Mouse (Mus musculus): ENCODE results near the gene Isca1.
A peak's percentile ranks its signal among the peaks of the same experiment; 100 is the strongest.

Gene Isca1

GRCm38 (mm10) chr13:59768531-59768930 is 1.1 kb downstream of the Isca1 start:
- Histone ChIP-seq H3K9me3 (ENCODE audit: low read length) (no peaks in the 10 kb centered on the region), H3K27me3 (ENCODE audit: insufficient read depth, low read length) (no peaks in the 10 kb centered on the region), H3K36me3 (ENCODE audit: insufficient read depth, low read length) (peaks cover 43% of the 10 kb centered on the region), H3K4me3 (replicated peaks; ENCODE audit: low read length) (peak overlapping the region; percentile 95), H3K4me1 (replicated peaks; ENCODE audit: low read depth, low read length) (peaks cover 56% of the 10 kb centered on the region)
- no peak for TF ChIP-seq NANOG (IDR thresholded peaks at IDR 0.05; ENCODE audit: borderline replicate concordance, low read length)
- TF ChIP-seq CTCF (conservative IDR thresholded peaks at IDR 0.05; ENCODE audit: low read length), result no peak
- no peak for TF ChIP-seq POU5F1 (IDR thresholded peaks at IDR 0.05; ENCODE audit: borderline replicate concordance, low read length)

GRCm38 (mm10) chr13:59766786-59767515 is 2.7 kb downstream of the Isca1 start:
- Histone ChIP-seq H3K4me1 (replicated peaks; ENCODE audit: low read depth, low read length) (peaks cover 57% of the 10 kb centered on the region), H3K9me3 (ENCODE audit: low read length) (no peaks in the 10 kb centered on the region), H3K36me3 (ENCODE audit: insufficient read depth, low read length) (peaks cover 44% of the 10 kb centered on the region), H3K27me3 (ENCODE audit: insufficient read depth, low read length) (no peaks in the 10 kb centered on the region), H3K4me3 (replicated peaks; ENCODE audit: low read length) (no peak overlapping the region)
- TF ChIP-seq POU5F1 (IDR thresholded peaks at IDR 0.05; ENCODE audit: borderline replicate concordance, low read length), result no peak
- TF ChIP-seq CTCF (conservative IDR thresholded peaks at IDR 0.05; ENCODE audit: low read length), result no peak
- no peak for TF ChIP-seq NANOG (IDR thresholded peaks at IDR 0.05; ENCODE audit: borderline replicate concordance, low read length)

GRCm38 (mm10) chr13:59762791-59763190 is 6.8 kb downstream of the Isca1 start:
- Histone ChIP-seq H3K27me3 (ENCODE audit: insufficient read depth, low read length) (no peaks in the 10 kb centered on the region), H3K9me3 (ENCODE audit: low read length) (no peaks in the 10 kb centered on the region), H3K4me3 (replicated peaks; ENCODE audit: low read length) (no peak overlapping the region), H3K36me3 (ENCODE audit: insufficient read depth, low read length) (peaks cover 73% of the 10 kb centered on the region), H3K4me1 (replicated peaks; ENCODE audit: low read depth, low read length) (peaks cover 32% of the 10 kb centered on the region)
- TF ChIP-seq NANOG (IDR thresholded peaks at IDR 0.05; ENCODE audit: borderline replicate concordance, low read length) (no peak), POU5F1 (IDR thresholded peaks at IDR 0.05; ENCODE audit: borderline replicate concordance, low read length) (no peak), CTCF (conservative IDR thresholded peaks at IDR 0.05; ENCODE audit: low read length) (no peak)

GRCm38 (mm10) chr13:59756906-59757305 is 12.7 kb downstream of the Isca1 start:
- Histone ChIP-seq H3K36me3 (ENCODE audit: insufficient read depth, low read length) (peaks cover 67% of the 10 kb centered on the region), H3K4me3 (replicated peaks; ENCODE audit: low read length) (no peak overlapping the region), H3K4me1 (replicated peaks; ENCODE audit: low read depth, low read length) (no peaks in the 10 kb centered on the region), H3K9me3 (ENCODE audit: low read length) (no peaks in the 10 kb centered on the region), H3K27me3 (ENCODE audit: insufficient read depth, low read length) (no peaks in the 10 kb centered on the region)
- no peak for TF ChIP-seq POU5F1 (IDR thresholded peaks at IDR 0.05; ENCODE audit: borderline replicate concordance, low read length)
- no peak for TF ChIP-seq NANOG (IDR thresholded peaks at IDR 0.05; ENCODE audit: borderline replicate concordance, low read length)
- no peak for TF ChIP-seq CTCF (conservative IDR thresholded peaks at IDR 0.05; ENCODE audit: low read length)

- Histone ChIP-seq H3K36me3 (ENCODE audit: insufficient read depth, low read length) (peaks cover 12% of the 10 kb centered on the region), H3K27me3 (ENCODE audit: insufficient read depth, low read length) (no peaks in the 10 kb centered on the region), H3K4me3 (replicated peaks; ENCODE audit: low read length) (no peak overlapping the region), H3K9me3 (ENCODE audit: low read length) (no peaks in the 10 kb centered on the region), H3K4me1 (replicated peaks; ENCODE audit: low read depth, low read length) (peaks cover 22% of the 10 kb centered on the region)
- TF ChIP-seq CTCF (conservative IDR thresholded peaks at IDR 0.05; ENCODE audit: low read length) (no peak), POU5F1 (IDR thresholded peaks at IDR 0.05; ENCODE audit: borderline replicate concordance, low read length) (no peak), NANOG (IDR thresholded peaks at IDR 0.05; ENCODE audit: borderline replicate concordance, low read length) (no peak)
Observed at GRCm38 (mm10) chr13:59750310-59750709, 19.3 kb downstream of the Isca1 start.

- no peak for TF ChIP-seq POU5F1 (IDR thresholded peaks at IDR 0.05; ENCODE audit: borderline replicate concordance, low read length)
- TF ChIP-seq CTCF (conservative IDR thresholded peaks at IDR 0.05; ENCODE audit: low read length), result no peak
- TF ChIP-seq NANOG (IDR thresholded peaks at IDR 0.05; ENCODE audit: borderline replicate concordance, low read length), result no peak
- Histone ChIP-seq H3K9me3 (ENCODE audit: low read length) (no peaks in the 10 kb centered on the region), H3K27me3 (ENCODE audit: insufficient read depth, low read length) (no peaks in the 10 kb centered on the region), H3K4me1 (replicated peaks; ENCODE audit: low read depth, low read length) (peaks cover 22% of the 10 kb centered on the region), H3K36me3 (ENCODE audit: insufficient read depth, low read length) (no peaks in the 10 kb centered on the region), H3K4me3 (replicated peaks; ENCODE audit: low read length) (no peak within 1 kb of the TSS)
Observed at GRCm38 (mm10) chr13:59746711-59747110, 22.9 kb downstream of the Isca1 start, which contains the start of gene 1700014D04Rik. TSS of gene 1700014D04Rik (minus strand) at chr13:59746752.

- no peak overlapping the region for H3K4me3 ChIP-seq (replicated peaks; ENCODE audit: low read length)
- H3K9me3 ChIP-seq (ENCODE audit: low read length), result no peaks in the 10 kb centered on the region
- H3K36me3 ChIP-seq (ENCODE audit: insufficient read depth, low read length), result no peaks in the 10 kb centered on the region
- TF ChIP-seq POU5F1 (IDR thresholded peaks at IDR 0.05; ENCODE audit: borderline replicate concordance, low read length), result no peak
- no peak for TF ChIP-seq NANOG (IDR thresholded peaks at IDR 0.05; ENCODE audit: borderline replicate concordance, low read length)
- TF ChIP-seq CTCF (conservative IDR thresholded peaks at IDR 0.05; ENCODE audit: low read length), result no peak
- H3K27me3 ChIP-seq (ENCODE audit: insufficient read depth, low read length), result no peaks in the 10 kb centered on the region
- peaks cover 17% of the 10 kb centered on the region for H3K4me1 ChIP-seq (replicated peaks; ENCODE audit: low read depth, low read length)
Observed at GRCm38 (mm10) chr13:59746164-59746563, 23.4 kb downstream of the Isca1 start.

- TF ChIP-seq NANOG (IDR thresholded peaks at IDR 0.05; ENCODE audit: borderline replicate concordance, low read length), result no peak
- no peak for TF ChIP-seq CTCF (conservative IDR thresholded peaks at IDR 0.05; ENCODE audit: low read length)
- no peak for TF ChIP-seq POU5F1 (IDR thresholded peaks at IDR 0.05; ENCODE audit: borderline replicate concordance, low read length)
- Histone ChIP-seq H3K9me3 (ENCODE audit: low read length) (no peaks in the 10 kb centered on the region), H3K4me3 (replicated peaks; ENCODE audit: low read length) (no peak overlapping the region), H3K27me3 (ENCODE audit: insufficient read depth, low read length) (no peaks in the 10 kb centered on the region), H3K36me3 (ENCODE audit: insufficient read depth, low read length) (no peaks in the 10 kb centered on the region), H3K4me1 (replicated peaks; ENCODE audit: low read depth, low read length) (peaks cover 10% of the 10 kb centered on the region)
Observed at GRCm38 (mm10) chr13:59745462-59745861, 24.1 kb downstream of the Isca1 start.

Data from E14TG2a.4 (cell line).